Mouse (Mus musculus) telencephalon, adult 2 months (tissue): ENCODE results near the gene Gfpt2.
"Not testable (repeated sequence)": the region's sequence is repeated elsewhere in the genome, so short reads cannot be mapped to it uniquely, and the experiment has no call there.

Experiments
- DNase-seq: peaks from one replicate; pipeline ENCODE4 v3.0.0-alpha.2; 2011; ENCODE audit warnings: low read depth, low spot score

Gene Gfpt2

GRCm38 (mm10) chr11:49793619-49794341 is at the start of gene Gfpt2:
TSS of gene Gfpt2 (plus strand) at chr11:49794178.
- peak; percentile 35 for DNase-seq

- DNase-seq = no peak
Measured at GRCm38 (mm10) chr11:49744981-49745380, 49.0 kb upstream of the Gfpt2 start.

- no peak for DNase-seq
Measured at GRCm38 (mm10) chr11:49745839-49746238, 48.1 kb upstream of the Gfpt2 start.

- DNase-seq = no peak
Measured at GRCm38 (mm10) chr11:49746756-49747155, 47.2 kb upstream of the Gfpt2 start.

- no peak for DNase-seq
Measured at GRCm38 (mm10) chr11:49754958-49755665, 38.9 kb upstream of the Gfpt2 start.

GRCm38 (mm10) chr11:49758096-49758495 is 35.9 kb upstream of the Gfpt2 start:
- no peak for DNase-seq

GRCm38 (mm10) chr11:49761130-49761529 is 32.8 kb upstream of the Gfpt2 start:
- no peak for DNase-seq

- DNase-seq = no peak
Measured at GRCm38 (mm10) chr11:49763555-49763954, 30.4 kb upstream of the Gfpt2 start.

- no peak for DNase-seq
Measured at GRCm38 (mm10) chr11:49764023-49764422, 30.0 kb upstream of the Gfpt2 start.

GRCm38 (mm10) chr11:49764639-49765299 is 29.2 kb upstream of the Gfpt2 start:
- DNase-seq = no peak

- DNase-seq = no peak
Measured at GRCm38 (mm10) chr11:49765377-49766136, 28.4 kb upstream of the Gfpt2 start.

GRCm38 (mm10) chr11:49766137-49766411 is 27.9 kb upstream of the Gfpt2 start:
- DNase-seq = no peak

GRCm38 (mm10) chr11:49767497-49767896 is 26.5 kb upstream of the Gfpt2 start:
- not testable (repeated sequence) for DNase-seq

GRCm38 (mm10) chr11:49768781-49769180 is 25.2 kb upstream of the Gfpt2 start:
- DNase-seq = no peak

- DNase-seq = no peak
Measured at GRCm38 (mm10) chr11:49770676-49771550, 23.1 kb upstream of the Gfpt2 start.

GRCm38 (mm10) chr11:49772251-49772650 is 21.7 kb upstream of the Gfpt2 start:
- DNase-seq = no peak

GRCm38 (mm10) chr11:49774894-49775293 is 19.1 kb upstream of the Gfpt2 start:
- DNase-seq = no peak

- DNase-seq = no peak
Measured at GRCm38 (mm10) chr11:49778844-49779243, 15.1 kb upstream of the Gfpt2 start.

GRCm38 (mm10) chr11:49780161-49780817 is 13.7 kb upstream of the Gfpt2 start:
- no peak for DNase-seq

- DNase-seq = no peak
Measured at GRCm38 (mm10) chr11:49781833-49782399, 12.1 kb upstream of the Gfpt2 start.
